Mouse (Mus musculus): ENCODE measurements around the gene Mast3. TPM values are rescaled to one million over a fixed set of nuclear protein-coding genes. Genes with fewer than 3 reads are reported as not detected.
"Not testable (repeated sequence)": the region's sequence is repeated elsewhere in the genome, so short reads cannot be mapped to it uniquely, and the experiment has no call there.

Gene Mast3
- total RNA-seq, 2 experiments from 2014 or later: 452 to 459 TPM

DNA sequence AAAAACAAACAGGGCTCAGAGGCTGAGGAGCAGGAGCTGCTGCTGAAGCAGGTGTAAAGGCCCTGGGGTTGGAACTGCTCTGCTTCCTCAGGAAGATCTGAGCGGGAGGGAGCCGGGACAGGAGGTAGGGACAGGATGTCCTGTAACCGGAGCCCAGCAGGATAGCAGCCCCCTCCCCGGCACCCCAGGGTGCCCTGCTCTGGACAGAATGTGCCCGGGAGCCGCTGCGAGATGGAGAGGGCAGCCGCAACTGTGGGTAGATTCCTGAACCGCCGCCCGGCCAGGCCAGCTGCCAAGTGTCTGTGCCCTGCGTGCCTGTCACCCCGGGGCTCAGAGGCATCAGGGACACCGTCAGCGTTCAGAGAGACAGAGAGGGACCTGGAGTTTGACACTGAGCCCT, 28.7 kb upstream of the Mast3 start:
- DNase-seq: peak in 1 of 2 experiments; percentile 65

DNA sequence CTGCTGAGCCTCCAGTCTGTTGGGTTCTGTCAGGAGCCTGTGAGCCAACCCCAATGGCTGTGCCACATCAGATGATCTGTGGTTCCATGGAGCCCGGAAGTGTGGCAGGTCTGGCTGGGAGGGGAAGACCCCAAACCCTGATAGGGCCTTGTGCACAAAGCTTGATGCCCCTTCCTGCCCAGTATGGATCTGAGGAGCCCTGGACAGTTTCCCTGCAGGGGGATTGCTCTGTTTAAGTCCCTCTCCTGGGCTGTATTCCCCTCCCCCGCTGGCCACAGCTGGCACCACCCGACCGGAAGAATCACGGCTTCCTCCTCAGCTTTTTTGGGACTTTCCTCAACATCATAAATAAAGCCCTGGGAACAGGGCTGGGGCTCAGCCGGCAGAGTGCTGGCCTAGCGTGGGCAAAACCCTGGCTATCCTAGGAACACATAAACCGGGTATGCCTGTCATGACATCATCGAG, 28.2 kb upstream of the Mast3 start:
- no peak for DNase-seq

DNA sequence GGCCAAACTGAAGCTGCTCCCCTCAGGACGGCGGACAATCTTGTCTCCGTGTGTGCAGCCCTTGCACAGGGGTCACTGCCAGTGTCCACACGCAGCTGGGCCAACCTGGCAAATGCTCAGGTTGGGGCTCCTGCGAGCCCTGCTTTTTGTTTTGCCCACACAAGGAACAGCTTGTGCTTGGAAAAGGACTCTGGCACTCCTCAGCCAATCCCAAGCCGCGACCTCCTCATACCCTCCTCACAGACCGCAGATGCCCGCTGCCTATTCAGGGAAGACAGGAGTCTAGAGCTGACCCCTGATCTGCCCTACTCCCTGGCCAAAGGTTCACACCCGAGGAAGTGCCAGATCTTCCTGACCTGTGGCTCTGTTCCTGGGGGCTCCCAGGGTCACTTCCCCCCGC, 27.5 kb upstream of the Mast3 start:
- DNase-seq: no peak

DNA sequence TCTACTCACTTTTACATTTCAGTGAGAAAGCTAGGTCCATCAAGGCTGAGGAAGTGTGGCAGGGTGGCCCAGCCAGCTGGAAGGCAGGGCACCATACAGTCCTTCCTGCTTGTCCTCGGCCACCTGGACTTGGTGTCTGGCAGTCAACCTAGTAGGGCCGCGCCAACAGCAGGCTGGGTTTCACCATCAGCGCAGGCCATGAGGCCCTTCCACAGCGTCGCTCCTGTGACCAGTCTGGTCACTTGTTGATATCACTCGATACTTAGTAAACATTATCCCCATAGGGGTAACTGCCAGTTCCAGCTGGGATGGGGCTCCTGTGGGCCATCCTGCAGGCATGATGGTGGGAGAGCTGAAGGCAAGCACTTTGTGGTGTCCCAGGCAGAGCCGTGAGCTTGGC, 26.7 kb upstream of the Mast3 start:
- no peak for DNase-seq

DNA sequence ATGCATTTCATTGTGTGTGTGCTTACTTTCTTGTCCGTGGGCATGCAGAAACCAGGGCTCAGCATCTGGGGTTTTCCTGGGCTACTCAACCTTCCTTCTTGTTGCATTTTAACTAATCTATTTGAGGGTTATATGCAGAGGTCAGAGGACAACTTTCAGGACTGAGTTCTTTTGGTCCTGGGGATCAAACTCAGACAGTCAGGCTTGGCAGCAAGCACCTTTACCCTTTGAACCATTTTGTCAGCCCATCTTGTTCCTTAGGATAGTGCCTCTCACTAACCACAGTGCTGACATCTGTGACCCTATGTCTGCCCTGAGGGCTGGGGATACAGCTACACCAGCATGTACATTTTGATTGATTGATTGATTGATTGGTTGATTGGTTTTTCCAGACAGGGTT, 22.9 kb upstream of the Mast3 start:
- no peak for DNase-seq

DNA sequence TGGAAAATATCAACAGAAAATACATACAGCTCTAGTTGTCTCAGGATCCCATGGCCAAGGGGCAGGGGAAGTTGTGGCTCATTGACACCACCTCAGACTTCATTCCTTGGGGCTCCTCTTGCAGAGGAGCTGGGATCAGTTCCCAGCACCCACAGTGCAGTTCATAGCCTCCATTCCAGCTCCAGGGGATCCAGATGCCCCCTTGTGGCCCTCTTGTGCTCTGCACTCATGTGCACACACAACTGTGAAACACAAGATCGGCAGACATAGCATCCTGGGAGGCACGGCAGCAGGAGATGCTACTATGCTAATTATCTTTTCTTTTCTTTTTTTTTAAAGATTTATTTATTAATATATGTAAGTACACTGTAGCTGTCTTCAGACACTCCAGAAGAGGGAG, 22.2 kb upstream of the Mast3 start:
- no peak for DNase-seq

DNA sequence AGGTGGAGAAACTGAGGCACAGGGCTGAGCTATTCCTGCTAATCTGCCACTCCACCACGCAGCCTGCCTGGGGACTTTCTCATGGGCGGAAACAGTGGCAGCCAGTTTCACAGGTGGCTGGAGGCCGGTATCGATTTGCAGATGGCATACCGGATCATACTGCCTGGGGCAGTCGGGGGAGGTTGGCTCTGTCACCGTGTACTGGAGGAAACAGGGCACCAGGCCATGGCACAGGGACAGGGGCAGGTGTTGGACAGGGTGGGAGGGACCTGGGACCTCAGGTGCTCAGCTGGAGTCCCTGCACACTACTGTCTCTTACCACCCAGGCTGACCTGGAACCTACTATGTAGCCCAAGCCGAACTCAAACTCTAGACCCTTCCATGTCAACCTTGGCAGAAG, 21.0 kb upstream of the Mast3 start:
- DNase-seq: no peak

DNA sequence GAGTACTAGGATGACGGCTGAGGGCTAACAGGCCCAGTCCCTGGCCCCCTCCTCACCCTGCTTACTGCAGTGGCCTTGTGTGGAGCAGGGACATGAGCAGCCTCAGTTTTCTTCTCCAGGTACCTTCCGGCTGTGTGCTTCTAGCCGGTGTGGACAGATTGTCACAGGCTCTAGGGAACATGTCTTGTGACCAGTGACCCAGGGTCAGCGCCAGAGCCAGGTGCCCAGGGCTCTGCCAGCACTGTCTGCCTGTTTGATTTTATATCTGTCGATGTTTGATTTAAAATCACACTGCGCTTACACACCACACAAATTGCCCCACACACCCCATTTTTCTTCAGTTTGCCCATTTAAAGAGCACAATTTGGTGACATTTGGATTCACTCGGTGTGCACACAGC, 18.9 kb upstream of the Mast3 start:
- DNase-seq: no peak

DNA sequence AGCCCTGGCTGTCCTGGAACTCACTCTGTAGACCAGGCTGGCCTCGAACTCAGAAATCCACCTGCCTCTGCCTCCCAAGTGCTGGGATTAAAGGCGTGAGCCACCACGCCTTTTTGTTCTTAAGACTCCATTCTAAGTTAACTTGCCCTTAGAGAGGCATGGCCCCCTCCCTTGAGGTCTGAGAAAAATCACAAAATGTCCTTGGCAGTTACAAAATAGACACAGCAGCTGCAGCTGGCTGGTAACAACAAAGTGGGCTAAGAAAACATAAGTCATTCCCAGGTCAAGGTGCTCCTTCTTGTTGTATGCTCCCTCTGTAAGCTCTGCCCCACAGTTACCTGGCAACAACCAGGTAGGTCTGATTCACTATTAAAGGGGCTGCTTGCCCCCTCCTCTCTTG, 17.7 kb upstream of the Mast3 start:
- not testable (repeated sequence) for DNase-seq

DNA sequence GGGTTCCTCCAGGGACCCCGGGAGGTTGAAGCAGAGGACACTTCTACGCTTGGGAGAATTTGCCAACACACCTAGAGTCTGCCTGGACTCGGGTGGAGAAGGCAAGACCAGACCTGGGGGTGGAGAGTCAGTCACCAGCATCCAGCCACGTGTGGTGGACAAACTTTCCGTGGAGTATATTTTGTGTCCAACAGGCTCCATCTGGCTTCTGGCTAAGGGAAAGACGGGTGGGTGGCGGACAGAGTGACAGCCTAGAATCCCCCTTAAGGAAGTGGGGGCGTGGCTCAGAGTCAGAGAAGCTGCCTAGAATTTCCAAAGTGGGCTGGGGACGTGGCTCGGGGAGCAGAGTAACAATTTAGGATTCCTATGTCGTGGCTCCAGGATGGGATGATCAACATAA, 17.1 kb upstream of the Mast3 start:
- DNase-seq: no peak

DNA sequence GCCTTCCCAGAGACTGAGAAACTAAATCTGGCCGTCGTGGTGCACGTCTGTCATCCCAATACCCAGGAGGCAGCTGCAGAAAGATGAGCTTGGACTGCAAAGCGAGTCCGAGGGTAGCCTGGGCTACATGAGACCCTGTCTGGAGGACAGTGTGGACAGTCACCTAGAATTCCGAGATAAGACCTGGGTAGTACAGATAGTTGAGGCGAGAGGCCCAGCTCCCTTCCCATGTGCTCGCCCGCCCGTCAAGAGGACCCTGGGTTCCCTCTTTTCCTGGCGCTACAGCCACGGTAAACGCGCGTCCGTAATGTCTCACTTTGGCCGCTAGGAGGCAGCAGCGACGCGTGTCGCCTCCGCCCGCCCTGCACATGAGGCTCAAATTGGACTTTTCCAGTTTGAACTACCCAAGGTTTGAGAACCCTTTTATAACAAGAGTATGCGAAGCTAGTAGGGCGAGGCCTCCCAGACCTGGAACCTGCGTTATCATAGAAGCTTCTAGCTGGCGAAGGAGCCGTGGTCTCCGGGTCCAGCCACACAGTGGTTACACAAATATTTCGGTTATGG, 16.6 kb upstream of the Mast3 start:
- DNase-seq: no peak

DNA sequence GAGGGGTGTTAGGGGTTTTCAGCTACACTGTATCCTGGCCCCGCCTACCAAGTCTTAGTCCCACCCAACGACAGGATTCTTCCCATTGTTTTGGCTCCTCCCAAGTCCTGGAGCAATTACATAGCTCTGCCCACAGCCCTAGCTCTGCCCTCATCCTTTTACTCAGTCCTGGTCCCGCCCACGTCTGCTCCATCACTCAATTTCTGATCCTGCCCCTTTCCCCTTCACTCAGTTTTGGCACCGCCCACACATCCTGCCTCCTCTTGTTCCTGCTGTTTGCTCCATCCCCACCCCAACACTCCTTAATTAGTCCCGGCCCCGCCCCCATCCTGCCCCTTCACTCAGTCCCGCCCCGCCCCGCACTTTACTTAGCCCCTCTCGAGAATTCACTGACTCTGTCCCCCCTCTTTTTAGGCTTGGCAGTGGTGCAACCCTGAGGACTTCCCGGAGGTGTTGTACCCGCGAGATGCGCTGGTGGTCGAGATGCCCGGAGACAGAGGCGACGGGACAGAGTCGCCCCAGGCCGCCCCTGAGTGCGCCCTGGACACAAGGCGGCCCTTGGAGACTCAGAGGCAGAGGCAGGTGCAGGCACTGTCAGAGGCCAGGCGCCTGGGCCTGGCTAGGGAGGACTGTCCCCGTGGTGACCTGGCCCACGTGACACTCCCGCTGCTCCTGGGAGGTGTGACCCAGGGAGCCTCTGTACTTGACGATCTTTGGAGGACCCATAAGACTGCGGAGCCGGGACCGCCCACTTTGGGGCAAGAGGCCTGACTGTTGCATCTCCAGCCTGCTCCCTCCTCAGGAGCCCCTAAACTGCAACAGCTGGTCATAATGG, 15.5 kb upstream of the Mast3 start:
- DNase-seq: no peak

DNA sequence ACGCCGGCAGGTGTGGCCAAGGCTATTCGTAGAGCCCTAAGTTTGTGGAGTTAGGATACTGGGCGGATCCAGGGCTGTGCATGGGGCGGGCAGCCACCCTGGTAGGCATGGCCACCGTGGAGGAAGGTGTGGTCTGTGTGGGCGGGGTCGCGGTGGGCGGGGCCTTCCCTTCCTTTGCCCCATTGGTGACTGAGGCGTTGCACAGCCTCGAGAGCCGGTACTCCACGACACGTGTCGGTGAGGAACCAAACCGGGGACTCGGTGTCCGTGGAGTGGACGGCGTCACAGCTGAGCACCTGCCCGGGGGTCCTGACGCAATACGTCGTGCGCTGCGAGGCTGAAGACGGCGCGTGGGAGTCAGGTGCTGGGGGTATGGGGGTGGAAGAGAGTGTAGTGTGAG, 11.8 kb upstream of the Mast3 start:
- DNase-seq: peak in 1 of 2 experiments; percentile 32

DNA sequence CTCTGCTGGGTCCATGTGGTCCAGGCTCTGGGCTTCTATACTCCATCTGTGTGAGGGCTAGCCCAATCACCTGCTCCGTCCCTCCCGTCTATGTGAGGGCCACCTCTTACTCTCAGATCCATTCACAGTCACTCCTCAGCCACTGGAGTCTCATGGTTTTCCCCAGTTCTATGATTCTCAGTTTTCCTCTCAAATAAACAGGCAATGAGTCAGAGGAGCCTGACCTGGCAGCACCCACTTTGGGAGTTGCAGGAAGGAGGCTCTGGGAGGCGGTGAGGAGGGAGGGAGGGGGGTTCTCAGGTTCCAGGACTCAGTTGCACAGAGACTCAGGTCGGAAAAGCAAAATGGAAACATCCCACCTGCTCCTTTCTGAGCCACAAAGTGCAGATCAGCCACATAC, 8.0 kb upstream of the Mast3 start:
- no peak for DNase-seq

DNA sequence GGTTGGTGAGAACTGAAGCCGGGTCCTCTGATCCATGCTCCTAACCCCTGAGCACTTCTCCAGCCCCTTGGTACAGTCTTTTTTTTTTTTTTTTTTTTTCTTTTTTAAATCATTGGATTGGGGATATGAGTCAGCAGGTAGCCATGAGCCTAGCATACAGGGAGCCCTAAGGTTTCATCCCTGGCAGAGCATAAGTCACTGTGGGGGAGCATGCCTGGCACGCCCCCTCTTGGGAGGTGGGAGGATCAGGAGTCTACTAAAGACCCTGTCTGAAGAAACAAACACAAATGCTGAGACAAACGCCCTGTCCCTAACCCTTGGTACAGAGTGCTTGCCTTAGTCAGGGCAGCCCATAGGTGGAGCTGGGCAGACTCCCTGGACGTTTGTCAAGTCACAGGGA, 7.2 kb upstream of the Mast3 start:
- no peak for DNase-seq

DNA sequence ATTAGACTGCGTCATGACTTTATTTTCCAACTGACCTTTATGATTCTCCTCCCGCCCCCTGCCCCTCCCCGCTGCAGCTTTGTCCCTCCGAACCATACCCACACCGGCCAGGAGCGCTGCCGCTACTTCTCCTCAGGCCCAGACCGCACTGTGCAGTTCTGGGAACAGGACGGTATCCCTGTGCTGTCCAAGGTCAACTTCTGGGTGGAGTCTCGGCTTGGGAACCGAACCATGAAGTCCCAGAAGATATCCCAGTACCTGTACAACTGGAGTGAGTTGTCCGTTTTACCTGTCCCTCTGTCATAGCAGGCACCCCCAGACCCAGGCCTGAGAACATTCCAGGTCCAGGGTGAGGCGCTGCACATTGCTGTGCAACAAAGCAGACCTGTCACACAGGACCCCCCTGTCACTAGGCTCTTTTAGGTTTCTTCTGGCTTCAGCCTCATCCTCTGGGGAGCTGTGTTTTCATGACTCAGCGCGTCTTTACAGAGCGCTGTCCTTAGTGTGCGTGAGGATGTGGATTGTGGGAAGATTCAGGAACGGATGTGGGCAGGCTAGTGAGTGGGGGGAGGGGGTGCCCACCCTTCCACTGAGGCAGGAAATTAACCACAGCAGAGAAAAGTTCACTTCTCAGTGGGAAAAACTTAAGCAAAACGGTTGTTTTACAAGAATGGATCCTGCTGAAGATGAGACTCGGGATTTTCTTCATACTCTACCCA, 6.3 kb upstream of the Mast3 start:
- no peak for DNase-seq

DNA sequence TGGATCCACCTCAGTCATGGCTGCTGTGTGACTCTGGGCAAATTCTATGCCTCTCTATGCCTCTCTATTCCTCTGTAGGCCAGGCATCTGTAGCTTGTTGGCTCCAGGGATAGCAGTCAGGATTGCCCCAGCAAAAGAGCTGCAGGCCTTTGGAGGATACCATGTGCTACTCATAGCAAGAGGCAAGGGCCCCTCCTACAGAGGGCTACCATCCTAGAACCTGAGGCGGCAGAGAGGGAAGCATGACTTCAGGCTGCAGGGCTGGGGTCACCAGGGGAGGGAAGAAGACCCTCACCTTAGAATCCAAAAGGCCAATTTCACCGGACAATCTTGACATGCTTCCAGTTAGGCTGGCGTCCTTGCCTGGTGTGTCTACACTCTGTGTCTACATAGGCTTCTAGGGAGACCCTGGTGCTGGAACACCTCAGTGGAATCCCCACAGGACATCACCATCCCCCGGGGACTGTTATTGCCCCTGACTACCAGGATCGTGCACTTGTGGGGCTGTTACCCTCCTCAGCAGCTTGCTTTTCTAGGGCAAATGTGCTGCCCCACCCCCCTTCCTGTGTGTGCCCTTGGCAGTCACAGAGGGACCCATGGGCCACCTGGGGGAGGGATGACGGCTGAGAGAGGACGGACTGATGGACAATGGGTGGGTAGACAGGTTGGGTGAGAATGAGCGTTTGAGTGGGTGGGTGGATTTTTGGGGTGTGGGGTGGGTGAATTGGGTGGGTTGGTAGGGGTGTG, 4.3 kb upstream of the Mast3 start:
- no peak for DNase-seq

DNA sequence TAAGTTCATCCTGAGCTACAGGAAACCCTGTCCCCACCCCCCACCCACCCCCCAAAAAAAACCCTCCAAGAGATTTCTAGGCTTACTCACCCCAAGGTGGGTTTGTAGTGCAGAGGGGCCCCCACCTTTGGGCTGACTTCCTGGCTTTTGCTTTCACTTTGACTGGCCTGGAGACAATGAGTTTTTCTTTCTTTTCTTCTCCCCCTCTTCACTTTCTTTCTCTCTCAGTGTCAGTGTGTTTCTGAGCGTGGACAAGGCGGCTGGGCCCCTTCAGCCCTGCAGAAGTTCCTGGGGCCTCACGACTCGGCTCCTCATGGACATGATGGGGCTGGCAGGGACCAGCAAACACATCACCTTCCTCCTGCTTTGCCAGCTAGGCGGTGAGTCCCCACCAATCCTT, 3.4 kb upstream of the Mast3 start, which contains the start of gene Il12rb1:
Gene Il12rb1, plus strand, starts transcription at position 211 of the 400 bp plus-strand sequence.
- DNase-seq: no peak

DNA sequence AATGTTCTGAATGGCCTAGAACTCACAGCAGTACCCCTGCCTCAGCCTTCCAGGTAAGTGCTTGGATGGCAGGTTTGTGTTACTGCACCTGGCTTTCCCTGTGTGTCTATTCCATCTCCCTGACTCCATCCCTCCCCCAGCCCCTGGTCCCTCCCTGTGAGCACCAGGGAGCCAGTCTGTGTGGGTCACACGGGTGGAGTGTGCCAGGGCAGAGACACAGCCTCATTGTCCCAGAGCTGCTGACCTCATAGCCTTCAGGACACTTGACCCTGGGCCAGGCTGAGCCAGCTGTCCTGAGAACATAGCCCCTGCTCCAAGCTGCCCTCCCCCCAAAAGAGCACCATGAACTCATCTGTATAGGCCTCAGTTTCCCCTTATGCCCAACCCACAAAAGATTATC, 2.5 kb upstream of the Mast3 start:
- no peak for DNase-seq

DNA sequence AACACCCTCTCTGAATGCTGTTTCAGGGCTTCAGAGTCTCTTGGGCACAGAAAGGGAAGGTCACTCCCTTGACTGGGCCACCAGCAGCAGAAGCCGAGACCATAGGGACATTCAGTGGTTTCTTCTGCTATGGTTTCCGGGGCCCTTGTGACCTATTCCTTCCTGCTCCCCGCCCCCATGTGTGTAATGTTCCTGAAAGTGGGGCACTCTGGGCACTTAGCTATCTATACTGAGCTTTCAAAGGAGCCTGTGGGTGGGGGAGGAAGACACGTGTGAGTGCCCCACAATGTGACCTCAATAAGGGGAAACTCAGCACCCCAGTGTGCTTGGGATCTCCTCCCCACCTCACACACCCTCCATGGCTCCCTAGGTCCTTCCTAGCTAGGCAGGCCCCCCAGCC, 1.7 kb upstream of the Mast3 start:
- no peak for DNase-seq

DNA sequence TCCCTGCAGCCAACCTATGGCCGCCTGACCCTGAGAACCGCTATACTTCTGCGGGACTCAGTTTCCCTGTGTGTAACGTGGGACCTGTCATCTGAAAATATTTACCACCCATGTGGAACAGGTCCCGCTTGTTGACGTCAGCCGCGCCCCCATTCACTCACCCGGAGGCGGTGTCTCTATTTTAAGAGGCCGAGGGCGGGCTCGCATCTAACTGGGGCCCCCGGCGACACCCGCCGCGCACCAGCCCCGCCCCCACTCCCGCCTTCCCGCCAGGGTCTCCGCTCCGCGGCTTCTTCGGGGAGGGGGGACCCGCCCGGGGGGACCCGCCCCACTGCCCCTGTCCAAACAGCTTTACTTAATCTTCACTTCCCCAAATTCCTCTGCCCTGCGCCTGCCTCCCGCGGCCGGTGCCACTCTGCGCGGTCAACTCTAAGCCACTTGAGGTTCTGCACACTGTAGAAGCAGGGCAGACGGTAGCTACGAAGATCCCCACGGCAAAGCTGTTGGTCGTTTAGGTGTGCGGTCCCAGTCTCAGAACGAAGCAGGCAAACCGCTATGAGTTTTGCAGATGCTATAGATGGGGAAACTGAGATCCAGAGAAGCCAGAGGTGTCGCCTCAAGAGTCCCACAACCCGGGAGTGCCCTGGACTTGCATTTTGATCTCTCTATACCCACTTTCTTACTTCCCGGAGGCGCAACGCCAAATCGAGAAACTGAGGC, 933 bp downstream of the Mast3 start:
- peak in 1 of 2 experiments; percentile 71 for DNase-seq
